Mouse (Mus musculus) skeletal muscle tissue, adult 2 months (tissue): ENCODE results near the gene C1qtnf6.
A peak's percentile ranks its signal among the peaks of the same experiment; 100 is the strongest.

Experiments used
- DNase-seq: peaks from one replicate; pipeline ENCODE4 v3.0.0-alpha.2; 2012; ENCODE audit warnings: low read depth, low spot score

Gene C1qtnf6

DNA sequence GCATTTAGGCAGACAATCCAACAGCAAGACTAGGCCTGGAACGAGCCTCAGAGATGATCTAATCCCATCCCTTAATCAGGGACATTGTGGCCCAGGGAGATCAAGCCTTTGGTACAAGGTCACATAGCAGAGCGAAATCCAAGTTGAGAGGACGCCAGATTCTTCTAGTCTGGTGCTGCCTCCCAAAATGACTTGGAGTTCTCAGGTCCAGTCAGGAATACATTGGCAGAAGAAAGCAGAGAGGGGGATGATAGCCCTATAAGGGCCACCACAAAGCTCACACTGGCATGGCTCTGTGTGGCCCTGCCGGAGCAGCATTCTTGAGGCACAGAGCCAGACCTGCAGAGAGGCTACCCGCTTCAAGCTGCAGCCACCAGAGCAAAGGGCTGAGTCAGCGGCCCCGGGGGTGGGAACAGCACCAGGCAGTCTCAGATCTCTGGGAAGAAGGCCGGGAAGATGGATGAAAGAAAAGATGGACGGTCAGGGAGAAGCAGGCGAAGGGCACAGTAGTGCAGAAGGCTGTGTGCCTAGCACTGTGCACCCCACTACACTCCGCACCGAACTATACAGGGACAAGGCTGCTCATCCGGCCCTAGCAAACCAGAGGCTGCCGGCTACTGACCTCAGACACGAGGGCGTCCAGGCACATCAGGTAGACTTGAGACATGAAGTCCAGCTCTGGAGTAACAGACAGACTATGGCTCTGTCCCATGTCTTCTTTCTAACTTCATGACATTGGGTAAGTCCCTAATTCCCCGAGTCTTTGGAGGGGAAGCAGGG lies at the start of gene C1qtnf6:
TSS of gene C1qtnf6 (minus strand) at position 746 of the 780 bp plus-strand sequence.
- peak; percentile 84 for DNase-seq

DNA sequence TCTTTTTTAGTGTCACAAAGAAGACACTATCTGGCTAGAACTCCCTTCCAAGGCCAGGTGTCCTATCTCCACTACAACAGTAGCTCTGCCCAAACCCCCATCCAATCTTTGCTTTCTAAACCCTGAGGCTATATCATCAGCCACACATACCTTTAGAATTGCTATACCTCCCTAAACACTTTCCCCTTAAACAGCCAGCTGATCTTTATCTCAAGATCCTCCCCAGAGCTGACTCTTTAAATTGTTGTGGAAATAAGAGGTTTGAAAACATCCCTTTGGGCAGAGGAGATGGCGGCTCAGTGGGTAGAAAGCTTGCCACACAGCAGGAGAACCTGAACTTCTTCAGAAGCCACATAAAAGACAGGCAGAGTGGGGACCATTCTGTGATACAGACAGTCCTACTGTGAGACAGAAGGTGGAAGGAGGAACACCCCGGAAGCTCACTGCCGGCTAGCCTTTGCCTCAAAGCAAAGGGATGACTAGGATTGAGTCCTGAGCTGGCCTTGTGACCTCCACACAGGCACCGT lies 45.1 kb upstream of the C1qtnf6 start:
- DNase-seq = no peak

DNA sequence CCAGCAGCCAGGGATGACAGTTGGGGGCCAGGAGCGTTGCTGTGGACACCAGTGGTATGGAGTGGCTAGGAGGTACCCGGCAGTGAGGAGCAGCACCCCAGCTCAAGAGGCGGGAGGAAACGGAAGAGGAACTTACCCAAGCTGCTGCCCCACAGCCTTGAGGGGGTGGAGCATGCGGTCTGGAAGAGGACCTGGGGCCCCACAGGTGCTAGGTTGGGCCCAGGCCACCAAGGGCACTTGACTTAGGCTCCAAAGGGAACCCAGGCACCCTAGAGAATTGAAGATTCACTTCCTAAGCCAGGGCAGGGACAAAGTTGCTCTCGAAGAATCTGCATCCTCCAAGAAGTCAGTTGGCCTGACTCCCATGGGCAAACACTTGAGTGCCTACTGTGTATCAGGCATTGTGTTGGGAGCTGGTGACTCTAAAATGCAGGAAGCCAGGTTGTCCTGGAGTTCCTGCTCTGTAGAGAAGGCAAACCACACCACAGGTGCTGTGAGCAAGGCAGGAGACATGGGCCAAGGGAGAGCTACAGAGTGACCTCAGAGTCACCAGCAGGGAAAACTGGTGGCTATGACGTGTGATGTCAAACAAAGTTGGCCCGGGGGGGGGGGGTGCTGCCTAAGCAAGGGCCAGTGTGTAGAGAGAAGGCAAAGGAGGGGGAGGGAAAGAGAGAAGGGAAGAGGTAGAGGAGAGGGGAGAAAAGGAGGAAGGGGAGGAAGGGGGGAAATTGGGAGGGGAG lies 41.6 kb upstream of the C1qtnf6 start, which contains the start of gene Rac2:
TSS of gene Rac2 (minus strand) at position 126 of the 740 bp plus-strand sequence.
- DNase-seq = no peak

DNA sequence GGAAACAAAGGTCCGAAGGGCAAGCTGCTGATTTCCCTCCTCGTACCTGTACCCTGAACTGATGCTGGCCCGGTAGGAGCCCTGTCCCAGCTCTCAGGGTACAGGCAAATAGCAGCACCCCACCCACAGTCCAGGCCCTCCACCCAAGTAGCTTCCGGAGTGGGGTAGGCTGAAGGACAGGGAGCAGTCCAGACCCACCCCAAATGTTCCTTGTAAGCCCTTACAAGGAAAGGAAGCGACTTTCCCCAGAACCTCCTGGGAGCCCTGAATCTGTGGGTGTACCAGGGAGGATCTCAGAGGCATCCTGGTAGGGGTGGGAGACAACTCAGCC lies 41.0 kb upstream of the C1qtnf6 start:
- no peak for DNase-seq

DNA sequence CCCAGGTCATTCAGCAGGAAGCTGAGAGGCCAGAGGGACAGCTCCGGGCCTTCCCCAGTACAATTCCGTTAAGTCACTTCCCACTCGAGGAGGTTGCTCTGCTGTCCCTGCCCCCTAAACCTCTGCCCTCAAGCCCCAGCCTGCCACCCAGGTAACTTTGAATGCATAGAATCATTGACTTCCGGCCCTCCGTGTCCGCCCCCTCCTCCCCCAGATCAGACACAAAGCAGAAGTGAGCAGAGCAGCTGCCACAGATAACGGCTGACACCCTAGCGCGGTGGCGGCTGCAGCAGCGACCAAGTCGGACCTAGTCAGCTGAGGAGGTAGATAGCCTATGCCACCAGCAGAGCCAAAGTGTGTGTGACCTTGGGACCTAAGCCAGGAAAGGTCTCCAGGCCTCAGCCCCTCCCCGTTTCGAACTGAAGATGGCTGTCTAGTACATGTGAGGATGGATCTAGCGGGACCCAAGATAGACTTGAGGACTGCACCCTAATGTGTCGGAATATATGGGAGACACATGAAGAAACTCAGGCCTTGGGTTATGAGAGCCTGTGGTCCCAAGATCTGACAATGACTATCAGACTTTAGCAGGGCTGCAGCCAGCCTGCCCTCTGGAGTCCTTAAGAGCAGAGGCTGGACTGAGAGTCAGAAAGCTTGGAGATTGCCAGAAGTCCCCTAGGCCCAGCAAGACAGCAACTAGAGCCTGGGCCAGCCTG lies 40.5 kb upstream of the C1qtnf6 start:
- DNase-seq = no peak

DNA sequence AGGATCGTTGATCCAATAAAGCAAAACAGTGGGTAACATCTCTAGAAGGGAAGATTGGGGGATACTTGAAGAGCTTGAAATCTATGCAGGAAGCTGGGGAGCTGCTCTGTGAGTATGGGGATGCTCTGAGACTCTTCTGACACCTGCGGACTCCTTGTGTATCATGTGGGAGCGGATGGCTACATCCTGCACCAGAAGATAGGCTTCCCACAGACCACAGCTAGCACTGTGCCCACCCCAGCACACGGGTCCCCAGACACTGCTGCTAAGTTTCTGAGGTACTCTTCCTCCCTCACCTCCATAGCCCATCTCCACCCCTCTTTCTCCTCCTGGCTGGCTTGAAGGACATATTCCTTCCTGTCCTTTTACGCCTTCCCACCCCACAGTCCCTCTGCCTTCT lies 39.0 kb upstream of the C1qtnf6 start:
- DNase-seq = no peak

DNA sequence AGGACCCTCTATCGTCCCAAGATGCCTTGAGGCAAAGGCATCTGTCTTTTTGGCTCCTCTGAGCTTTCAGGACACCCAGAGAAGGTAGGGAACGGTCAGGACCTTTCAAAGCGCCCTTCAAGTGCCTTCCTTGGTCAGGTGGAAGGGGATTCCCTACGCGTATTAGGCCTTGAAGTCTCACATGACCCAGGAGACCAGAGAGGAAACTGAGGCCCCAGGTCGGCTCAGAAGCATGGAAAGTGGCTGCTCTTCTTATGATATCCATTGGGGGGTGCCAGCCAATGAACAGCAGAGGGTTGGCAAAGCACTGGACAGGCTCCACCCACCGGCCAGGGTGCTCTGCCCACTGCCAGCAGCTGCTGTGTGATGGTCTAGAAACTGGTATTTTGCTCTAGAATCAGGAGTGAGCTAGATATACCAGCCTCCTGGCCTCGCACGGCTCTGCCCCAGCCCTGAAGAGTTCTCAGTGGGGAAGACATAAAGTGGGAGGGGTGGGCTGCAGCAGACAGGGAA lies 36.4 kb upstream of the C1qtnf6 start:
- no peak for DNase-seq

DNA sequence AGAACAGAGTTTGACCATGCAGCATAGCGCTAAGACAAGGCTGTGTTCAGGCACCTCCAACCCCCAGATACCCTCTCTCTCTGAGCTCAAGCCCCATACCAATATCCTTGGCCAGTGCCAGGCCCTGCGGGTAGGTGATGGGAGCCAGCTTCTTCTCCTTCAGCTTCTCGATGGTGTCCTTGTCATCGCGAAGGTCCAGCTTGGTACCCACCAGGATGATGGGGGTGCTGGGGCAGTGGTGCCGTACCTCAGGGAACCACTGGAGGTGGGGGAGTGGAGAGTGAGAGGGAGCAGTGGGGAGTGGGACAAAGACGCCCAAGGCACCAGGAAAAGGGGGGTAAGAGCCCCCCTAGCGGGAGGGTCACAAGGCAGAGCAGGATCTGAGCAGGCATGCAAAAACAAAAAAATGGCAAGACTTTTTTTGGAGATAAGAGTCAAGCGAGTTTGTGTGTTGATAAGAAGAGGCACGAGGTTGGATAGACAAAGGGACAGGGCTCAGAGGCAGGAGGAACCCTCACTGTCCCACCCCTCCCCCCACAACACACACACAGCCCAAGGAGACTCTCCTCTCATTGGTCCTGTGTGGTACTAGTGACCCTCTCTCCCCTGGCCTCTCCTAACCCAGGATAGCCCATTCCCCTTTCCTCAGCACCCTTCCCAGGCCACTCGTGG lies 33.7 kb upstream of the C1qtnf6 start:
- DNase-seq = no peak

DNA sequence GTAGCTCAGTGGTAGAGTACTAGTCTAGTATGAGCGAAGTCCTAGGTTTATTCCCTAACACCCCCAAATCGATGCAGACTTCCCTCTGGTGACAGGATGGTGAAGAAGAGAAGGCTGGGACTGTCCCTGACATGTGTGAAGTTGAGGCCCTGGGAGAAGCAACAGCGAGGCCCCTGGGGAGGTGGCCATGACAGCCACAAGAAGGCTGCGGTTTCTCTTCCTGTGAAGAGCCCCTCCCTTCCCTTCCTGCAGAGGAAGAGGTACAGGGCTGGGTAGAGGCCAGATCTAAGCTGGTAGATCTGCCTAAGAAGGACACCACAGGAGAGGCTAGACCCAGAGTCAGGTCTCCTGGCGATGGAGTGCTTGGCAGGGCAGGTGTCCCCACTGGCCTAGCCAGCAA lies 32.7 kb upstream of the C1qtnf6 start:
- peak; percentile 30 for DNase-seq

DNA sequence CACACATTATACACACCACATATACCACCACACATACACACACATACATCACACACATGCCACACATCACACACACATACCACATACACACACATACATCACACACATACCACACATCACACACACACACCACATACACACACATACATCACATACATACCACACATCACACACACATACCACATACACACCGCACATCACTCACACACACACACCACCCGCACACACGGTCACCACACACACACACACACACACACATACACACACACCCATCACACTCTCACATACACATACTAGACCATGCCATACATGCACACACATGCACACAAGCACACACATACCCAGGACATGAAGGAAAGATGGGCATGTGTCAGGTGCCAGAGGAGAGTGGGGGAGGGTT lies 32.1 kb upstream of the C1qtnf6 start:
- no peak for DNase-seq

DNA sequence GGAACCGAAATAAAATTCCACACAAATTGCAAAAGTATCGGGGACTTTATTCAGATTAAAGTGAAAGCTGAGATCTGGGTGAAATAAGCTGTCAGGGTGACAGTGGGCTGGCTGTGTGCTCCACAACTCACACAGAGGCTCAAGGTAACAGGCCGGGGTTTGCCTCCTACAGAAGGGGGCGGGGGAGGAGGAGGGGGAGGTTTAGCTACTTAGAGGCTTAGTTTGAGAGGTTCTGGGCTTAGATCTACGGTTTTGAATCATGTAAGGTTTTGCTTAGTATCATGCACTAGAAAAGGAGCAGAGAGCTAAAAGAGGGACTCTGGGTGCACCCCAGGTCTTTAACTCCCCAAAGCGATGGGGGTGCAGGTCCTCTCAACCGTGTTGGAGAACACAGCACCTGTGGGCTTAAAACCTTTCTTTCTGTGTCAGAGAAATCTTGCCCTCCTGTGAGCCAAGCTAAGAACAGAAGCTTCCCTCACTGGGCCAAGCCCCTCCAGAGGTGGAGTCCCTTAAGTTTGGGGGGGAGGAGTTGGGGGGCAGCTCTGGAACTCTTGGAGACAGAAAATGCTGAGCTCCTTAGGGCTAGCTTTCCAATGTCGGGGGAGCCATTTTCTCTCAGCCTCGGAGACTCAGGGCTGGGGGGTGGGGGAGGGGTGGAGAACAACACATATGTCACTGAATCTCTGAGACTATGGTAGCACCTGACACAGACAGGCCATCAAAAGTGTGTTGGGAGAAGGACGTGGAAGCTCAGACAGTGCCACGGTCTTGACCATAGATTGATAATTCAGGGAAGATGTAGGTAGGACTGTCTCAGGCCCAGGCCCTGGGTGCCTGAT lies 28.1 kb upstream of the C1qtnf6 start:
- no peak for DNase-seq

DNA sequence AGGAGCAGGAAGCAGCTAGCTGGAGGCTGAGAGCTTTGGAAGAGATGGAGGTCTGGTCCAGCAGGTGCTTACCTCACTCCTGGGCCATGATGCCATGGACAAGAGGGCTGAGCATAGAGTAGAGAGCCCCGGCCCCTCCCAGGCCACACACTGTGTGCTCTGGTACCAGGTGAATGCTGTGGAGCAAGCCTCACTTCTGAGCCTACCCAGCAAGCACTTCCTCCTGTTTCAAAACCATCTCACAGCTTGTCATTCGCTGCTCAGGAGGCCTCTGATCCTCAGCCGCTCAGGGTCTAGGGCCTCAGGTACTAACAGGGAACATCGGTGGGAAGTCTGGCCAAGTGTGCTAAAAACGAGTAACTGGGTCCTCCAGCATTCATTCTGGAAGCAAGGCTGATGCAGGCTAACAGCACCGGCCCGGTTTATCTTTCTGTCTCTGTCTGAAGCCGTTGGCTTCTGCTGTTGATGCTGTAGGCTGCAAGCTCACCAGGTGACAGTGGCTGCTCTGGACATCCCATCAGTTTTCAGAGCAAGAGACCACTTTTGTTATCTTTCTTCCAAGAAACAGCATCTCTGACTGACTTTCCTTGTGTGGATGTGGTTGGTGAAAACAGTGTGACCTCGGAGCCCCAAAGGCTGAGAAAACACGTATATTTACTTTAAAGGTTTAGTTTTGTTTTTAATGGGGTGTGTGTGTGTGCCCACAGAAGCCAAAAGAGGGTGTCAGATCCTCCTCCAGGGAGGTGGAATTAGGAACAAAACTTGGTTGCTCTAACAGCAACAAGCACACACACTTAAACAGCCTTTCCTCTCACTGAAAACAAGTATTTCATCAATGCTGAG lies 26.7 kb upstream of the C1qtnf6 start:
- no peak for DNase-seq

DNA sequence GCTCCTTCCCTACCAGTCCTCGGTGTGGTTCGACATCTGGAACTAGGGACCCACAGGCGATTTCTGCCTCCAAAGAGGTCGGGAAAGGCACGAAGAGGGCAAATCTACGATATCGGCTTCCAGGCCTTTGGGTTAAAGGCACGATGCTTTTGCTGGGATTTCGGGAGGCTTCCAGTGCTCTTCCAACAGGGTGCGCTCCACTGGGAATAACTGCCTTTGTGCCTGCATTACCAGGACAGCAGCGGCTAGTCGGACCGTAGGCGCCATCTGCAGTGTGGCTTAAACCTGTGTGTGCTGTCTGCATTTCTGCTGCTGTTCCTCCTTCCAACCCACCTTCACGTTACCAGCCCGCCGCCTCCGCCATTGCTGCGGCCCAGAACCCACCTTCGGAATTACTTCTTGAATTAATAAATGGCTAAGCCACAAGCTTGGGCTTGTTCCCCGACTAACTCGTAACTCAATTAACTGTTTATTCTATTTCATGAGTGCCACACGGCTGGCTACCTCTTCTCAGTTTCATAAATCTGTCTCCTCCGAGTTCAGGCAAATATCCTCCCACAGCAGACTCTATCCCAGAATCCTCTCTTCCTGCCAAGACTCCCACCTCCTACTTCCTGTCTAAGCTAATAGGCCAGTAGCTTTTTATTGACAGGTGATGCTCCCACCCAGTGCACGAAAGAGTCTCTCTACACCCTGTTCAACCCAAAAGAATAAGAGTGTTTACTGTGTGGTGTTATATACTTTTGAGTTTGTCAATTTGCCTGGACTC lies 23.5 kb upstream of the C1qtnf6 start:
- no peak for DNase-seq

DNA sequence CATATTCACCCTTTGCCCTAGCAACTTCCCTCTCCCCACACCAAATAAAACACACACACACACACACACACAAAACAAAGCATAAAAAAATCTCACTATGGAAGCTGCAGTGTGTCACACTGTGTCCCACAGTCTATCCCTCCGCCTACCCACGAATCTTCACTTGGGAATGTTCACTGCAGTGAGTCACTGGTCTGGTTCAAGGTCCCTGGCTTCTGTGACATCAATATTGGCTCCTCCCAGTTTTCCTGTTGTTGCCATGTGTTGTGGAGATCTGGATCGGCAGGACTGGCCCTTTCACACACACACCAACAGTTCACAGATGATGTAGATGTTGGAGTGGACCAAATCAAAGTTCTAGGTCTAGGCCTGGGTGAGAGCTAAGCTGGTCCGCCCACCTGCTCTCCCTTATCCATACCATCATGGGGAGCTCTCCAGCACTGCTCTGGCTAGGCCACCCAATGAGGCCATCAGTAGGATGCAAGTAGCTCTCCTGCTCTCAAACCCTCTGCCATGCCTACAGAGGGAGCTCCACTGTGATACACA lies 18.0 kb upstream of the C1qtnf6 start:
- DNase-seq = no peak

DNA sequence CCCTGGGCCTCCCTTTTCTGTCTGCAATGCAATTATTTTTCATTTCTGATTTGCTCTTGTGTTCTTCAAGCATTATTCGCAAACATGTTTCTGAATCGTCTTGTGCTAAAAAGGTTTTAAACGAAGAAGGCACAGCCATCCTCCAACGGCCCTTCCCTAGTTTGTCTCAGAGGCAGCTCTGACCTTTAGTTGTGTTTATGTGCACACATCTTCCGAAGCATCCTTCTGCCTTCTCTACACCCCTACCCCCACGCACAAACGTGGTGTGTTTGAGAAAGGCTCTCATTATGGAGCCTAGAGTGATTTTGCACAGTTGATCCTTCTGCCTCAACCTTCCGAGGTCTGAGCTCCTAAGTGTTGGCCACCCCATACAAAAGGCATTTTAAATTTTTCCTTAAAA lies 17.5 kb upstream of the C1qtnf6 start:
- DNase-seq = no peak

DNA sequence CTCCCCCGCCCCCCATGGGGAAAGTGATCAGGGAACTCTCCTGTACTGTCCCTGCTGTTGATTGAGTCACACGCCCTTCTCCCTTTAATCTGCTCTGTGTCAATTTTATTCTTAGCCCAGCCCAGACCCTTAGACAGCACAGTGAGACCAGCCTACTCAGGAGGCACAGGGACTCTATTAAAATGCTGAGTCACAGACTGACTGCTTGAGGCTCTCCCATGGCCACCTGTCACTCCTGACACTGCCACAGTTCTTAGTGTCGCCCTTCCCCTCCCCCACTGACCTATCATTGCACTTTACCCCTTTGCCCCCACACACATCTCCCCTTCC lies 17.1 kb upstream of the C1qtnf6 start:
- DNase-seq = peak; percentile 38

DNA sequence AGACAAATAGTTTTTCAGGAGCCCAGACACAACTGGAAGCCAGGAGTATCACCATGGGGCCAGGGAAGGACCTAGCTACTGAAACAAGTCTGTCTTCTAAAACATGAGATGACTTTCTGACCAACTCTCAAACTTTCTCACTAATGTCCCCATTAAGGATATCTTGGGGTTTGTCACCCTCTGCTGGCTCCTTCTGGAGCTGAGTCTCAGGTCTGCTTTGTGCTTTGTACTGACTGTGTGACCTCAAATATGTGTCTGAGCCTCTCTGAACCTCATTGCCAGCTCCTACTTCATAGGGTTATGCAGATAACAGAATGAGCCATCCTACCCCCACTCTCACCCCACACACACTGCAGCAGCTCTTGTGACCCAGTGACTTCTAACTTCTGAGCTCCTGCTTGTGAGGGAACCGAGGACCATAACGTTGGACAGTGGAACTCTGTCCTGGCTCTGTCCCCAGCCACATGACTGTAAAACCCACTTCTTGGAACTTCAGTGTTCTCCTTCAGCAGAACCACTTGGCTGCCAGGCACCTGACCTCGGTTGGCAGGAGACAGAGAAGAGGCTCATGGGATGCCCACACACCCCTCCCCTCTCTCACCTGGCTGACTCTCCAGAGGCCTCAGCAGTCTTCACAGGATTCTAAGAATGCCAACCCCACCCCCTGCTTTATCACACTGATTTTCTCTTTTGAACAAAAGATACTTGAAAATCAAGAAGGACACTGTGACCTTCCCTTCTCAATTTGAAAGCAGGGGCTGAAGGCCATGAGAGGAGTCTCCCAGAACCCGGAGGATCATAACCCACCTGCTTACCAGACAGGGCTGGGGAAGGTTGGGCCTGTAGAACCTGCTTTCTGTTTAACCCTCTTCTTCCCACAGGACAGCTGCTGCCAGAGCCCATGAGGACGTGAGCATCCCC lies 16.5 kb upstream of the C1qtnf6 start:
- peak; percentile 63 for DNase-seq

DNA sequence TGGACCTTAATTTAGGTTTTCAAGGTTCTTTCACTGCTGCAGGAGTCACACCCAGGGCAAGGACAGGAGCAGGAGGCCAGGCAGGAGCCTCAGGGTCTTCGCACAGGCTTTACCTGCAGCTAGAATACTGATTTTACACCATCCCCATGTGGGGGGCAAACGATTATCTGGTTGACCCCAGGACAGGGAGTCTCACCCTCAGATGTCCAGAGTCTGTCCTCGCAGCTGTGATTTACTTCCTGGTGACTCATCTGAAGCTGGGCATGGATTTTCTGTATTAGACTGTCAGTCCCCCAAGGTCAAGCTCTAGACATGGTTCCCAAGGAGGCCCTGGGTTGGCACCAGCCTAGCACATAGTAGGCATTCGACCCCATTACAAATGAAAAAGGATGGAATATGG lies 14.8 kb upstream of the C1qtnf6 start:
- no peak for DNase-seq
